8 mouse cellular contexts compared by ENCODE assay signal in the genomic region with DNA sequence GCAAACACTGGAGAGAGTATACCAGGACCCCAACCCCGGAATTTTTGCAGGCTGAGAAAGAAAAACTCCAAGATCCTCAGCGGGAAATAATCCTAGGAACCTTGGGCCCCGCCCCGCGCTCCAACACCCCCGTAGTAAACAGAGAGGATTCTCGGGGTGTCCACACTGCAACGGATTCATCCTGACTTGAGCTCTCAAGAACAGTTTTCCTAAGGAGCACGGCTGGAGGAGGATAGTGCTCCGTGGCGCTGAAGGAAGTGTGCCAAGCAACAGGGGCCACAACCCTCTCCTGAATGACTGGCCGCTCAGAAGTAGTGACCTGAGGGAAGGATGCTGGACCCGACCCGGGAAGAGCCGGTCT. TPM values are rescaled to one million over a fixed set of nuclear protein-coding genes. Genes with fewer than 3 reads are reported as not detected.
DNase-seq lines count a peak whose midpoint lies in the region; ATAC-seq and TF ChIP-seq lines count a peak whose summit lies in the region.

No protein-coding gene starts in this region.

- peak overlapping the region; percentile 96 for H3K27ac ChIP-seq in layer of hippocampus, adult 2 months
- no peak overlapping the region; the same call in 1 of the 2 replicates for H3K27ac ChIP-seq in brown adipose tissue, adult 24 weeks (replicated peaks; ENCODE audit: low read depth, low read length)
- H3K27ac ChIP-seq in heart, postnatal 0 days (ENCODE audit: low read depth): peak overlapping the region; percentile 93
- H3K27ac ChIP-seq in midbrain, embryonic 10.5 days (replicated peaks): peak overlapping the region; percentile 94

- no peaks in the 10 kb centered on the region for H3K9me3 ChIP-seq in heart, postnatal 0 days (replicated peaks; ENCODE audit: control insufficient read depth, low read length)
- no peaks in the 10 kb centered on the region for H3K9me3 ChIP-seq in midbrain, embryonic 10.5 days (replicated peaks)

- no peaks in the 10 kb centered on the region for H3K27me3 ChIP-seq in heart, postnatal 0 days (ENCODE audit: control insufficient read depth, insufficient read depth, low read length)
- H3K27me3 ChIP-seq in midbrain, embryonic 10.5 days (ENCODE audit: low read depth, poor library complexity, severe bottlenecking): no peaks in the 10 kb centered on the region

- H3K4me2 ChIP-seq in heart, postnatal 0 days (ENCODE audit: low read depth, low read length): peak overlapping the region; percentile 86

- no peak for ATAC-seq in heart, postnatal 0 days (ENCODE audit: insufficient read depth, low read depth)
- ATAC-seq in granulocyte monocyte progenitor cell, adult 5-6 weeks (replicated peaks; ENCODE audit: poor library complexity, severe bottlenecking): no peak

- peak overlapping the region; percentile 72 for H3K9ac ChIP-seq in heart, postnatal 0 days (replicated peaks; ENCODE audit: low read depth, low read length)

- TF ChIP-seq EP300 in heart, postnatal 0 days (IDR thresholded peaks at IDR 0.05; ENCODE audit: low read depth): no peak

- H3K4me1 ChIP-seq in brown adipose tissue, adult 24 weeks (ENCODE audit: control insufficient read depth, insufficient read depth, insufficient read length, low read length): no peaks in the 10 kb centered on the region
- peaks cover 7% of the 10 kb centered on the region; the same call in 1 of the 2 replicates for H3K4me1 ChIP-seq in heart, postnatal 0 days (ENCODE audit: control insufficient read depth, insufficient read depth)
- peaks cover 9% of the 10 kb centered on the region for H3K4me1 ChIP-seq in midbrain, embryonic 10.5 days

- H3K36me3 ChIP-seq in heart, postnatal 0 days (replicated peaks; ENCODE audit: control insufficient read depth, insufficient read depth, low read length): 0 out of 2 replicates have a peak, but pooled peaks cover 5% of the 10 kb centered on the region
- peaks cover 19% of the 10 kb centered on the region for H3K36me3 ChIP-seq in midbrain, embryonic 10.5 days

- no peak for TF ChIP-seq CTCF in layer of hippocampus, adult 2 months (conservative IDR thresholded peaks at IDR 0.05)
- no peak for TF ChIP-seq CTCF in heart, postnatal 0 days (IDR thresholded peaks at IDR 0.05; ENCODE audit: low read depth)

- peak overlapping the region; percentile 90 for H3K4me3 ChIP-seq in layer of hippocampus, adult 2 months
- peak overlapping the region; percentile 91 for H3K4me3 ChIP-seq in brown adipose tissue, adult 24 weeks (ENCODE audit: insufficient read depth, low read depth, low read length)
- peak overlapping the region; percentile 98 for H3K4me3 ChIP-seq in heart, postnatal 0 days (ENCODE audit: low read depth, low read length)
- H3K4me3 ChIP-seq in midbrain, embryonic 10.5 days: peak overlapping the region; percentile 80

- under 1% methylated on average over 15 of the region's 15 CpGs for WGBS in heart, postnatal 0 days
- WGBS in midbrain, embryonic 10.5 days: under 1% methylated on average over 15 of the region's 15 CpGs

- peak in 1 of 2 experiments; percentile 12 for DNase-seq in layer of hippocampus, adult 2 months (ENCODE audit: low spot score in 2 of 2)
- DNase-seq in layer of hippocampus, postnatal 36 days: no peak
- no peak for DNase-seq in heart, postnatal 0 days (ENCODE audit: low spot score)
- no peak for DNase-seq in midbrain, embryonic 10.5 days (ENCODE audit: low spot score)
- no peak for DNase-seq in spleen, postnatal 4 days (ENCODE audit: low spot score in 2 of 2)
- DNase-seq in cerebellum, postnatal 14 days: no peak

RNA-seq across cellular contexts. Expression of a gene that starts 0.5 kb away (rescaled TPM):
- 10 to 100 TPM; 19.1 to 20.8 TPM for total RNA-seq in layer of hippocampus, adult 2 months (2021)
- 10 to 100 TPM; 24.2 to 24.6 TPM for total RNA-seq in layer of hippocampus, postnatal 36 days (2021)
- polyA plus RNA-seq in brown adipose tissue, adult 24 weeks (2012; ENCODE audit: insufficient read depth, insufficient read length, missing spikeins): 4.8 and 7.1 TPM in 2 replicates
- total RNA-seq in heart, postnatal 0 days (2014; rRNA removed; ENCODE audit: low replicate concordance): 7.5 and 7.6 TPM in 2 replicates
- 2.6 and 3.2 TPM in 2 replicates for polyA plus RNA-seq in heart, postnatal 0 days (2015; fragmentation: Nextera tagmentation; extraction: Ambion mirVana)
- 15.9 and 18.0 TPM in 2 replicates for polyA plus RNA-seq in midbrain, embryonic 10.5 days (2016; fragmentation: Nextera tagmentation; extraction: Ambion mirVana)
- 14.7 and 24.4 TPM in 2 replicates for total RNA-seq in granulocyte monocyte progenitor cell, adult 5-6 weeks (2014; fragmentation: Nextera tagmentation)
- total RNA-seq in granulocyte monocyte progenitor cell, adult 5-6 weeks (2017): 16.1 and 21.5 TPM in 2 replicates

RNA-seq across cellular contexts. Expression of a gene that starts 25.6 kb away (rescaled TPM):
- not detected for total RNA-seq in layer of hippocampus, adult 2 months (2021)
- not detected for total RNA-seq in layer of hippocampus, postnatal 36 days (2021)
- not detected in 2 replicates for polyA plus RNA-seq in brown adipose tissue, adult 24 weeks (2012; ENCODE audit: insufficient read depth, insufficient read length, missing spikeins)
- total RNA-seq in heart, postnatal 0 days (2014; rRNA removed; ENCODE audit: low replicate concordance): not detected in 2 replicates
- polyA plus RNA-seq in heart, postnatal 0 days (2015; fragmentation: Nextera tagmentation; extraction: Ambion mirVana): not detected in 2 replicates
- 0.05 TPM in 1 of 2 replicates, not detected in the other for polyA plus RNA-seq in midbrain, embryonic 10.5 days (2016; fragmentation: Nextera tagmentation; extraction: Ambion mirVana)
- not detected in 2 replicates for total RNA-seq in granulocyte monocyte progenitor cell, adult 5-6 weeks (2014; fragmentation: Nextera tagmentation)
- total RNA-seq in granulocyte monocyte progenitor cell, adult 5-6 weeks (2017): not detected in 2 replicates
